Mouse (Mus musculus) retina, embryonic 14.5 days (tissue): ENCODE results near the gene Pex26.

ENCODE experiments used
- DNase-seq: peaks from one replicate; pipeline ENCODE4 v3.0.0-alpha.2; 2015; ENCODE audit warnings: low spot score

The Pex26 gene

DNA sequence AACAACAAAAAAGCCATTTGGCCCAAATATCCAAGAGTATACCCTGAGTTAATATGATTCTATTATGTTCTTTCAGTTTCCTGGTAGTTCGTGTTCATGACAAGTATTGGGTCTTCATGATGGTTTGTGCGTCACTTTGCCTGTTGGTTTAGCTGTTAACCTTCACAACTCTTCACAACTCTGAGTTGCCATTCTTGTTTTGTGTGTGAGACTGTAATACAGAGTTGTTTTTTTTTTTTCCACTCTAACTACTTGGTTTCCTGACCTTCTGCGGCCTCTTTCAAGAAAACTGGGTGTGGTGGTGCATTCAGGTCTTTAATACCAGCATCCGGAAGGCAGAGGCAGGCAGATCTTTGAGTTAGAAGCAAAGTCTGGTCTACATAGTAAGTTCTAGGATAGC, 54.7 kb downstream of the Pex26 start:
- DNase-seq: no peak

DNA sequence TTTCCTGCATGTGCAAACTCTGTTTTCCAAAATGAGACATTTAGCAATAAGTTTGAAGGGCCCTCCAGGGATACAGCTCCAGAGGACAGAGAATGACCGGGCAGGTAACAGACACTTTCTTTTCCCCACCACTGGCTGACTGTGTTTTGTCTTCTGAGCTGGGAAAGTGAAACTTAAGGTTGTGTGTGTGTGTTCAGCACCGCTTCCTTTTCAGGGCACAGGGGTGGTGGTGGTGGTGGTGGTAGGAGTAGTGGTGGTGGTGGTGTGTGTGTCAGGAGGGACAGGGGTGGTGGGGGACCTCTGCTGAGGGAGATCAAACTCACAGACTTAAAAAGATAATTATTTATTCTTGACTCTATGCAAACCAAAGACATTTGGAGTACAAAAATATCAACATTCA, 58.3 kb downstream of the Pex26 start:
- DNase-seq: no peak

GRCm38 (mm10) chr6:121243161-121243560, 59.7 kb downstream of the Pex26 start:
- DNase-seq: no peak

DNA sequence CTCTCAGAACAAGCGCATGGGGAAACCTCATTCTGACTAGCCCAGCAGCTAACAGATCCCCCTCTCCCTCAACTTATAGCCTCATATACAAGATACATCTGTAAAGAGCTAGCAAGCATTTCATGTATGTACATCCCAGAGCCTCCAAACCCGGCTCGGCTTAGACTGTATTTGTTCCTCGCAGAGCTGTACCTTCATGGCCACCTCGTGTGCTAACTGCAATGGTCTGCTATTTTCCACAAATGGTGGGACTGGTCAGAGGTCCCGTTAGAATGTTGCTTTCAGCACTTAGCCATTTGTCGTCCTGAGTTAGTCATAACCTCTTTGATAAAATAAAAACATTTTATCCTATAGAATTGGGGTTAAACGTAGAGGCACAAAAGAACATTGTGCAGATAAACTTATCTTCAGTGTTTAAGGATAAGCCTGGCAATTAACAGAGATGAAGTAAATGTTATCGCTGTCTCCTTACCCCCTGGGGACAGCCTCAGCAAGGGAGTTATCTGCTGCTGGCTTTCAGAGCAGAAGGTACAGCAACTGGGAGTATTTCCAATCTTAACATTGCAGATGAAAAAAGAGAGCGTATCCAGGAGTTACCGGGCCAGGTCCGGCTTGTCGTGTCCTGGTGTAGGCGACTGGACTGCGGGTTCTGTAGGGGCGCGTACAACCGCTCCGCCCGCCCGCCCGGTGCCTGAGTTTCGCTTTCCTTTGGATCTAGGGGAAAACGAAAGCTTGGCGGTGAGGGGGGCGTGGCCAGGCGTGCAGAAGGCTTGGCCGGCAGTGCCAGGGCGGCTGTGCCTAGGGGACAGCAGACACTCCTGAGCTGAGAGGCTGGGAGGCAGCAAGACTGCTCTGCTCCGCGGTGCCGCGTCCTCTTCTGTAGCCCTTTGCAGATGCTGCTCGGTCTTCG, 61.9 kb downstream of the Pex26 start, which contains the start of gene Usp18:
Gene Usp18 (plus strand): TSS at position 780 of the 910 bp plus-strand sequence.
- peak; percentile 85 for DNase-seq

- no peak for DNase-seq
Observed at GRCm38 (mm10) chr6:121246037-121246361, 62.5 kb downstream of the Pex26 start.
